Mouse (Mus musculus): ENCODE measurements at regions not wholly inside any gene's neighbourhood (a gene's known extent, or its start where the extent isn't known, plus 50 kb on each side); places are given as distances from the start of the nearest gene placed in this dataset.

- WGBS, result 68% methylated on average over 2 of the region's 2 CpGs
- TF ChIP-seq POLR2A (IDR thresholded peaks at IDR 0.05; ENCODE audit: insufficient read depth, low read depth, low read length) (no peak), CTCF (IDR thresholded peaks at IDR 0.05; ENCODE audit: insufficient read depth, low read depth, low read length) (no peak)
- no peaks in the 10 kb centered on the region for H3K4me1 ChIP-seq (ENCODE audit: control insufficient read depth, insufficient read depth, low read length)
- no peak overlapping the region for H3K4me3 ChIP-seq (ENCODE audit: insufficient read depth, low read depth, low read length)
- H3K27ac ChIP-seq (ENCODE audit: insufficient read depth, low read depth, low read length), result no peak overlapping the region
These were observed 71.1 kb upstream of the Lgalsl start for GRCm38 (mm10) chr11:20902001-20902400.

- Histone ChIP-seq H3K27ac (ENCODE audit: insufficient read depth, low read depth, low read length) (no peak overlapping the region), H3K4me1 (ENCODE audit: control insufficient read depth, insufficient read depth, low read length) (no peaks in the 10 kb centered on the region), H3K4me3 (ENCODE audit: insufficient read depth, low read depth, low read length) (no peak overlapping the region)
- no peak for TF ChIP-seq CTCF (IDR thresholded peaks at IDR 0.05; ENCODE audit: insufficient read depth, low read depth, low read length)
- no peak for TF ChIP-seq POLR2A (IDR thresholded peaks at IDR 0.05; ENCODE audit: insufficient read depth, low read depth, low read length)
- WGBS, result 90% methylated on average over 8 of the region's 8 CpGs
These were observed 72.1 kb upstream of the Lgalsl start for GRCm38 (mm10) chr11:20902910-20903309.

- no peaks in the 10 kb centered on the region for H3K4me1 ChIP-seq (ENCODE audit: control insufficient read depth, insufficient read depth, low read length)
- TF ChIP-seq CTCF (IDR thresholded peaks at IDR 0.05; ENCODE audit: insufficient read depth, low read depth, low read length) (no peak), POLR2A (IDR thresholded peaks at IDR 0.05; ENCODE audit: insufficient read depth, low read depth, low read length) (no peak)
- H3K4me3 ChIP-seq (ENCODE audit: insufficient read depth, low read depth, low read length), result no peak overlapping the region
- no peak overlapping the region for H3K27ac ChIP-seq (ENCODE audit: insufficient read depth, low read depth, low read length)
- WGBS, result 62% methylated on average over 3 of the region's 3 CpGs
These were observed 77.1 kb upstream of the Lgalsl start for GRCm38 (mm10) chr11:20907996-20908395.

- 52% methylated on average over 4 of the region's 4 CpGs for WGBS
- Histone ChIP-seq H3K27ac (ENCODE audit: insufficient read depth, low read depth, low read length) (no peak overlapping the region), H3K4me3 (ENCODE audit: insufficient read depth, low read depth, low read length) (no peak overlapping the region), H3K4me1 (ENCODE audit: control insufficient read depth, insufficient read depth, low read length) (no peaks in the 10 kb centered on the region)
- TF ChIP-seq CTCF (IDR thresholded peaks at IDR 0.05; ENCODE audit: insufficient read depth, low read depth, low read length) (no peak), POLR2A (IDR thresholded peaks at IDR 0.05; ENCODE audit: insufficient read depth, low read depth, low read length) (no peak)
These were observed 77.6 kb upstream of the Lgalsl start for GRCm38 (mm10) chr11:20908471-20908870.

GRCm38 (mm10) chr11:20913042-20913441, 82.2 kb upstream of the Lgalsl start:
- Histone ChIP-seq H3K4me3 (ENCODE audit: insufficient read depth, low read depth, low read length) (no peak overlapping the region), H3K4me1 (ENCODE audit: control insufficient read depth, insufficient read depth, low read length) (peaks cover 14% of the 10 kb centered on the region), H3K27ac (ENCODE audit: insufficient read depth, low read depth, low read length) (no peak overlapping the region)
- no peak for TF ChIP-seq CTCF (IDR thresholded peaks at IDR 0.05; ENCODE audit: insufficient read depth, low read depth, low read length)
- TF ChIP-seq POLR2A (IDR thresholded peaks at IDR 0.05; ENCODE audit: insufficient read depth, low read depth, low read length), result no peak
- 85% methylated on average over 2 of the region's 2 CpGs for WGBS

- WGBS, result 26% methylated on average over 8 of the region's 8 CpGs
- Histone ChIP-seq H3K4me3 (ENCODE audit: insufficient read depth, low read depth, low read length) (no peak overlapping the region), H3K27ac (ENCODE audit: insufficient read depth, low read depth, low read length) (no peak overlapping the region), H3K4me1 (ENCODE audit: control insufficient read depth, insufficient read depth, low read length) (peaks cover 14% of the 10 kb centered on the region)
- TF ChIP-seq CTCF (IDR thresholded peaks at IDR 0.05; ENCODE audit: insufficient read depth, low read depth, low read length), result peak; percentile 70
- no peak for TF ChIP-seq POLR2A (IDR thresholded peaks at IDR 0.05; ENCODE audit: insufficient read depth, low read depth, low read length)
These were observed 82.9 kb upstream of the Lgalsl start for GRCm38 (mm10) chr11:20913598-20914296.

- TF ChIP-seq CTCF (IDR thresholded peaks at IDR 0.05; ENCODE audit: insufficient read depth, low read depth, low read length) (no peak), POLR2A (IDR thresholded peaks at IDR 0.05; ENCODE audit: insufficient read depth, low read depth, low read length) (no peak)
- WGBS, result 45% methylated on average over 12 of the region's 12 CpGs
- H3K27ac ChIP-seq (ENCODE audit: insufficient read depth, low read depth, low read length), result no peak overlapping the region
- H3K4me3 ChIP-seq (ENCODE audit: insufficient read depth, low read depth, low read length), result no peak overlapping the region
- H3K4me1 ChIP-seq (ENCODE audit: control insufficient read depth, insufficient read depth, low read length), result peaks cover 14% of the 10 kb centered on the region
These were observed 83.6 kb upstream of the Lgalsl start for GRCm38 (mm10) chr11:20914297-20914997.

GRCm38 (mm10) chr11:20915182-20915602, 84.3 kb upstream of the Lgalsl start:
- no peak for TF ChIP-seq POLR2A (IDR thresholded peaks at IDR 0.05; ENCODE audit: insufficient read depth, low read depth, low read length)
- TF ChIP-seq CTCF (IDR thresholded peaks at IDR 0.05; ENCODE audit: insufficient read depth, low read depth, low read length), result no peak
- H3K4me3 ChIP-seq (ENCODE audit: insufficient read depth, low read depth, low read length), result no peak overlapping the region
- H3K4me1 ChIP-seq (ENCODE audit: control insufficient read depth, insufficient read depth, low read length), result peaks cover 14% of the 10 kb centered on the region
- H3K27ac ChIP-seq (ENCODE audit: insufficient read depth, low read depth, low read length), result peak overlapping the region; percentile 65; the same call in 1 of the 2 replicates
- WGBS, result 9% methylated on average over 8 of the region's 8 CpGs

- Histone ChIP-seq H3K4me3 (ENCODE audit: insufficient read depth, low read depth, low read length) (no peak overlapping the region), H3K27ac (ENCODE audit: insufficient read depth, low read depth, low read length) (no peak overlapping the region), H3K4me1 (ENCODE audit: control insufficient read depth, insufficient read depth, low read length) (peaks cover 14% of the 10 kb centered on the region)
- WGBS, result 52% methylated on average over 7 of the region's 7 CpGs
- TF ChIP-seq CTCF (IDR thresholded peaks at IDR 0.05; ENCODE audit: insufficient read depth, low read depth, low read length) (no peak), POLR2A (IDR thresholded peaks at IDR 0.05; ENCODE audit: insufficient read depth, low read depth, low read length) (no peak)
These were observed 85.0 kb upstream of the Lgalsl start for GRCm38 (mm10) chr11:20915687-20916432.

Data from olfactory bulb, adult 2 months (tissue).